Mouse (Mus musculus) cerebellum, adult 2 months (tissue): ENCODE results near the gene Acacb.

Experiments used
- CTCF ChIP-seq: fragments of 200-500 bp; IDR thresholded peaks from 2 replicates; pipeline ENCODE4 v1.5.1; 2011; ENCODE audit warnings: low read depth, mild to moderate bottlenecking, control low read depth, low read length, moderate library complexity, borderline replicate concordance; ENCODE audit not compliant: insufficient read depth
- POLR2A ChIP-seq: fragments of 200-500 bp; IDR thresholded peaks from 2 replicates; pipeline ENCODE4 v1.6.1; 2011; ENCODE audit warnings: low read length, control low read depth, borderline replicate concordance; ENCODE audit not compliant: insufficient read depth

- no peak for TF ChIP-seq POLR2A
- TF ChIP-seq CTCF = no peak
Measured at GRCm38 (mm10) chr5:114264030-114264459, 117.7 kb downstream of the Acacb start.
